Mouse (Mus musculus) embryo, embryonic 11.5 days (tissue): Measurements from ENCODE around the gene Itprip.
A peak's percentile ranks its signal among the peaks of the same experiment; 100 is the strongest.
"Not testable (repeated sequence)": the region's sequence is repeated elsewhere in the genome, so short reads cannot be mapped to it uniquely, and the experiment has no call there.

ENCODE experiments used
- DNase-seq: peaks from one replicate; pipeline ENCODE4 v3.0.0-alpha.2; 2012; ENCODE audit warnings: low read depth, low spot score

The Itprip gene

GRCm38 (mm10) chr19:47853951-47854795 is 64.9 kb downstream of the Itprip start:
- DNase-seq = peak; percentile 56

- no peak for DNase-seq
These were observed 66.0 kb downstream of the Itprip start for GRCm38 (mm10) chr19:47853053-47853452.

GRCm38 (mm10) chr19:47852131-47852530 is 67.0 kb downstream of the Itprip start:
- DNase-seq = not testable (repeated sequence)

- DNase-seq = no peak
These were observed 69.4 kb downstream of the Itprip start for GRCm38 (mm10) chr19:47849735-47850134.
